ENCODE assay signal across 11 mouse cellular contexts in the genomic region with DNA sequence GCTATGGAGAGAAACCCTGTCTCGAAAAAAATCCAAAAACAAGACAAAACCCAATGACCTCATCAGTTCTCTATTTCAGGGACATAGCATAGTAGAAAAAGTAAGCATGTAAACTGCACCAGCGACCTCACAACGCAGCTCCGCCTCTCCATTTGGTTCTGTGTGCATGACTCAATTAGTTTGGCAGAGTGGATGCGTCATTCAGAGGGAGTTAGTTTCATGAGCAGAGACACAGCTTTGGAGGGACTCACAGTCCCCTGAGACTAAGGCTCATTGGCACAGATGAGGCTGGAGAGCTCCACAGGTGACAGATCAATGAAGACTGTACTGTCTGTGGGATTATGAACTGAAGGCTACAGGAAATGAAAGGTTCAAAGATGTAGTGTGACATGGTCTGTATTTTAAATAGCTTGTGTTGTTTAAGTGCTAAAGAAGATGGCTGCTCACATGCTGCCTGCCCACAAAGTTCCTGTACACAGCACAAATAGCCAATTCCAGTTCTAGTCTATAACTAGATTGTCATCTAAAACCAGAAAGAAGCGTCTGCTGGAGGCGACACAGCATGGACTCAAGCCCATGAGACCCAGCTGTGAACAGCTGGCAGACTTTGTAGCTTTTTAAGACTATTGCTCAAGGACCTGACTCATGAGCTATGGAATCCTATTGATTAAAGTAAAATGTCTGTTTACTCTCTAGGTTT. TPM values are rescaled to one million over a fixed set of nuclear protein-coding genes. Genes with fewer than 3 reads are reported as not detected.
DNase-seq lines count a peak whose midpoint lies in the region; ATAC-seq lines count a peak whose summit lies in the region.
"Had no signal": no experiment of that assay in that cellular context is flagged by ENCODE, and none has a peak within 500 bp of the region (broad histone marks: within the 10 kb centered on the region; RNA-seq: fewer than 3 reads in every experiment).

No protein-coding gene starts in this region.

- no peak overlapping the region for H3K27ac ChIP-seq in midbrain, embryonic 11.5 days (ENCODE audit: low read depth, low read length)
- H3K27ac ChIP-seq in midbrain, embryonic 10.5 days (replicated peaks): no peak overlapping the region

- no peaks in the 10 kb centered on the region for H3K4me1 ChIP-seq in midbrain, embryonic 11.5 days (ENCODE audit: control insufficient read depth, insufficient read depth, low read length)
- no peaks in the 10 kb centered on the region for H3K4me1 ChIP-seq in midbrain, embryonic 10.5 days

- H3K9me3 ChIP-seq in midbrain, embryonic 11.5 days (ENCODE audit: control insufficient read depth, low read length): no peaks in the 10 kb centered on the region
- H3K9me3 ChIP-seq in midbrain, embryonic 10.5 days (replicated peaks): no peaks in the 10 kb centered on the region
- H3K9me3 ChIP-seq: G1E had no signal

- H3K27me3 ChIP-seq in midbrain, embryonic 11.5 days (ENCODE audit: control insufficient read depth, insufficient read depth, low read length): no peaks in the 10 kb centered on the region
- H3K27me3 ChIP-seq in midbrain, embryonic 10.5 days (ENCODE audit: low read depth, poor library complexity, severe bottlenecking): no peaks in the 10 kb centered on the region

- no peak overlapping the region for H3K9ac ChIP-seq in midbrain, embryonic 11.5 days (ENCODE audit: low read length)

- H3K4me3 ChIP-seq in midbrain, embryonic 11.5 days (ENCODE audit: low read depth, low read length): no peak overlapping the region
- H3K4me3 ChIP-seq in midbrain, embryonic 10.5 days: no peak overlapping the region

- intact Hi-C loops in gastrocnemius, postnatal 14 days (cut with DNase I; ENCODE audit: low total_unique reads): no loop called here
- intact Hi-C loops in left cerebral cortex, postnatal 10 days (cut with DNase I): no loop called here

- 88% methylated on average over 7 of the region's 7 CpGs for WGBS in midbrain, embryonic 11.5 days
- WGBS in midbrain, embryonic 10.5 days: 94% methylated on average over 7 of the region's 7 CpGs

- ATAC-seq in midbrain, embryonic 11.5 days (ENCODE audit: low FRiP score): no peak

- peaks cover 24% of the 10 kb centered on the region for H3K36me3 ChIP-seq in midbrain, embryonic 11.5 days (ENCODE audit: control insufficient read depth, insufficient read depth, low read length)
- peaks cover 100% of the 10 kb centered on the region for H3K36me3 ChIP-seq in midbrain, embryonic 10.5 days

- H3K4me2 ChIP-seq in midbrain, embryonic 11.5 days: no peak overlapping the region

- peak; percentile 29 for DNase-seq in gastrocnemius, adult 18-20 months (ENCODE audit: low spot score)
- no peak for DNase-seq in gastrocnemius, postnatal 14 days
- DNase-seq in midbrain, embryonic 11.5 days (ENCODE audit: low spot score, missing footprints): peak; percentile 49
- no peak for DNase-seq in midbrain, embryonic 10.5 days (ENCODE audit: low spot score)
- DNase-seq in heart, adult 8-10 months (ENCODE audit: low spot score): peak; percentile 48
- DNase-seq in lung, postnatal 10 days: peak; percentile 35
- DNase-seq in left cerebral cortex, postnatal 10 days (ENCODE audit: extremely low spot score in 1 of 2, low spot score in 2 of 2): no peak
- DNase-seq in right cerebral cortex, postnatal 4 days: no peak
- DNase-seq: kidney, adult 2 months; liver had no signal

RNA-seq across cellular contexts. Expression of gene Ndufc2, which starts 13.5 kb away (rescaled TPM):
- 100 to 1,000 TPM; 266 to 292 TPM for total RNA-seq in gastrocnemius, adult 18-20 months (2021)
- 100 to 1,000 TPM; 304 to 343 TPM for total RNA-seq in gastrocnemius, postnatal 14 days (2021)
- 371 and 375 TPM in 2 replicates for polyA plus RNA-seq in midbrain, embryonic 11.5 days (2014; fragmentation: Nextera tagmentation; extraction: Ambion mirVana)
- polyA plus RNA-seq in midbrain, embryonic 10.5 days (2016; fragmentation: Nextera tagmentation; extraction: Ambion mirVana): 308 and 330 TPM in 2 replicates
- 100 to 1,000 TPM; 498 to 518 (median 508) TPM for total RNA-seq in heart, adult 8-10 months (2022)
- 100 to 1,000 TPM; 254 to 277 TPM for total RNA-seq in left cerebral cortex, postnatal 10 days (2021)

RNA-seq across cellular contexts. Expression of gene Alg8, which starts 14.8 kb away (rescaled TPM):
- total RNA-seq in gastrocnemius, adult 18-20 months (2021): 1 to 10 TPM; 3.2 to 3.5 TPM
- total RNA-seq in gastrocnemius, postnatal 14 days (2021): 1 to 10 TPM; 2.9 to 5.5 TPM
- 37.1 and 38.1 TPM in 2 replicates for polyA plus RNA-seq in midbrain, embryonic 11.5 days (2014; fragmentation: Nextera tagmentation; extraction: Ambion mirVana)
- 52.3 and 58.3 TPM in 2 replicates for polyA plus RNA-seq in midbrain, embryonic 10.5 days (2016; fragmentation: Nextera tagmentation; extraction: Ambion mirVana)
- total RNA-seq in heart, adult 8-10 months (2022): 1 to 10 TPM; 4.8 to 5.3 (median 4.9) TPM
- 10 to 100 TPM in 1 of 2 experiments, 1 to 10 TPM in 1; 9.5 to 12.2 TPM for total RNA-seq in left cerebral cortex, postnatal 10 days (2021)

RNA-seq across cellular contexts. Expression of gene Thrsp, which starts 31.3 kb away (rescaled TPM):
- total RNA-seq in gastrocnemius, adult 18-20 months (2021): 10 to 100 TPM; 15.3 to 19.5 TPM
- 10 to 100 TPM; 36.0 to 40.5 TPM for total RNA-seq in gastrocnemius, postnatal 14 days (2021)
- polyA plus RNA-seq in midbrain, embryonic 11.5 days (2014; fragmentation: Nextera tagmentation; extraction: Ambion mirVana): 0.12 TPM in 1 of 2 replicates, not detected in the other
- 0.48 and 0.51 TPM in 2 replicates for polyA plus RNA-seq in midbrain, embryonic 10.5 days (2016; fragmentation: Nextera tagmentation; extraction: Ambion mirVana)
- total RNA-seq in heart, adult 8-10 months (2022): 10 to 100 TPM; 51.1 to 70.8 (median 68.7) TPM
- 1 to 10 TPM; 4.7 to 8.4 TPM for total RNA-seq in left cerebral cortex, postnatal 10 days (2021)
- polyA plus RNA-seq: G1E had no signal

RNA-seq across cellular contexts. Expression of gene Kctd21, which starts 54.1 kb away (rescaled TPM):
- 1 to 10 TPM; 4.1 to 4.4 TPM for total RNA-seq in gastrocnemius, adult 18-20 months (2021)
- total RNA-seq in gastrocnemius, postnatal 14 days (2021): 1 to 10 TPM; 1.9 to 2.3 TPM
- polyA plus RNA-seq in midbrain, embryonic 11.5 days (2014; fragmentation: Nextera tagmentation; extraction: Ambion mirVana): 4.6 and 5.8 TPM in 2 replicates
- polyA plus RNA-seq in midbrain, embryonic 10.5 days (2016; fragmentation: Nextera tagmentation; extraction: Ambion mirVana): 4.4 and 5.3 TPM in 2 replicates
- total RNA-seq in heart, adult 8-10 months (2022): 1 to 10 TPM; 3.0 to 5.0 (median 3.8) TPM
- 1 to 10 TPM; 7.4 to 7.6 TPM for total RNA-seq in left cerebral cortex, postnatal 10 days (2021)

RNA-seq across cellular contexts. Expression of gene Usp35, which starts 54.4 kb away (rescaled TPM):
- under 1 TPM; 0.31 to 0.43 TPM for total RNA-seq in gastrocnemius, adult 18-20 months (2021)
- under 1 TPM; 0.75 to 0.76 TPM for total RNA-seq in gastrocnemius, postnatal 14 days (2021)
- 2.5 and 2.9 TPM in 2 replicates for polyA plus RNA-seq in midbrain, embryonic 11.5 days (2014; fragmentation: Nextera tagmentation; extraction: Ambion mirVana)
- 1.5 and 1.7 TPM in 2 replicates for polyA plus RNA-seq in midbrain, embryonic 10.5 days (2016; fragmentation: Nextera tagmentation; extraction: Ambion mirVana)
- 1 to 10 TPM in 2 of 4 experiments, under 1 TPM in 2; 0.72 to 1.0 (median 0.86) TPM for total RNA-seq in heart, adult 8-10 months (2022)
- 10 to 100 TPM in 1 of 2 experiments, 1 to 10 TPM in 1; 9.7 to 12.0 TPM for total RNA-seq in left cerebral cortex, postnatal 10 days (2021)

Comparison
In these comparisons a context has a peak if more than half of its experiments do, and no peak if none do; other contexts are left out.
1. DNase-seq: peak in gastrocnemius, adult 18-20 months (single experiment), midbrain, embryonic 11.5 days (single experiment), heart, adult 8-10 months (single experiment) and lung, postnatal 10 days (single experiment); none in gastrocnemius, postnatal 14 days (single experiment), midbrain, embryonic 10.5 days (single experiment), left cerebral cortex, postnatal 10 days (0 of 2) and right cerebral cortex, postnatal 4 days (single experiment).